Mouse (Mus musculus): ENCODE data around the gene Adamts14.

DNA sequence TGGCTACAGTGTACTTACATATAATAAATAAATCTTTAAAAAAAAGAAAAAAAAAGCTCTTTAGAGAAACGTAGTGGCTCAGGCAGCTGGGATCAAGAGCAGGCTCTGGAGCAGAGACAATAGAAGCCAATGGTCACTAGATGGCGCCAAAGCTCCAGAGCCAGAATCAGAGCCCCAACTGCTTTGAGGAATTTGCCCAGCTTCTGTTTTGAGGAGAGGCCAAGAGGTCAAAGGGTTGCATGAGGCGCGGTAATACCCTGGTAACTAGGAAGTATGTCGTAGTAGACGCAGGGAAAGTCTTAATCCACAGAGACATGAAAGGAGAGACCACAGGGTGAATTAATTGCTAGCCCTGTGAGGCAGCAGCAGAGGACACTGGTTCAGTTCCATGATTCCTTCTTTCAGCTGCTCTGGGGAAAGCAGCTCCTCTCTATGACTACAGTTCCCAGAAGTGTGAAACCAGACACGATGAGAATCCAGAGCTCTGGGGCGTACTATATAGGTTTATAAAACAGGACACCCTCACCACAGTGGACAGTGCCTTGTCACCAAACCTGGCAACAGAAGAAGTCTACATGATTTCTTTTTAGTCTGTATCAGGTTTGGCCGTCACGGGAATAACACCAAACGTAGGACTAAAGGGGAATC is 73.5 kb downstream of the Adamts14 start:
- peak; percentile 80 for TF ChIP-seq CTCF (IDR thresholded peaks at IDR 0.05; ENCODE audit: low read depth, low read length)
- no peak for TF ChIP-seq POLR2A (IDR thresholded peaks at IDR 0.05; ENCODE audit: borderline replicate concordance, low read depth, low read length)
